Mouse (Mus musculus) hindbrain, embryonic 14.5 days (tissue): ENCODE results near the gene Inppl1. TPM values are rescaled to one million over a fixed set of nuclear protein-coding genes. Genes with fewer than 3 reads are reported as not detected.

Experiments used
- ATAC-seq: fragments of 200-750 bp; cut with Nextera tagmentation; 2 replicates; pipeline ENCODE4 v1.8.0; 2017; ENCODE audit warnings: moderate number of reproducible peaks, mild to moderate bottlenecking, moderate TSS enrichment, moderate library complexity; ENCODE audit not compliant: low FRiP score
- DNase-seq: peaks from one replicate; pipeline ENCODE4 v3.0.0-alpha.2; 2015; ENCODE audit warnings: low spot score
- H3K27ac ChIP-seq: fragments of 300-500 bp; sonication (generic); 2 replicates; pipeline ENCODE4 v1.5.1; 2014; ENCODE audit warnings: mild to moderate bottlenecking, moderate library complexity
- H3K27me3 ChIP-seq: fragments of 300-500 bp; sonication (generic); 2 replicates; pipeline ENCODE4 v1.6.1; 2014; ENCODE audit warnings: mild to moderate bottlenecking, low read length, mixed read lengths; ENCODE audit not compliant: control insufficient read depth, insufficient read depth
- H3K36me3 ChIP-seq: fragments of 300-500 bp; sonication (generic); replicated peaks from 2 replicates; pipeline ENCODE4 v1.6.1; 2014; ENCODE audit not compliant: control insufficient read depth, insufficient read depth
- H3K4me1 ChIP-seq: fragments of 300-500 bp; sonication (generic); replicated peaks from 2 replicates; pipeline ENCODE4 v1.6.1; 2014; ENCODE audit warnings: antibody characterized with exemption, low read length, mixed read lengths; ENCODE audit not compliant: control insufficient read depth, insufficient read depth
- H3K4me2 ChIP-seq: fragments of 300-500 bp; sonication (generic); replicated peaks from 2 replicates; pipeline ENCODE4 v1.6.1; 2014; ENCODE audit warnings: mild to moderate bottlenecking, moderate library complexity
- H3K4me3 ChIP-seq: fragments of 300-500 bp; sonication (generic); replicated peaks from 2 replicates; pipeline ENCODE4 v1.5.1; 2014; ENCODE audit warnings: mild to moderate bottlenecking, low read length
- H3K9ac ChIP-seq: fragments of 300-500 bp; sonication (generic); 2 replicates; pipeline ENCODE4 v1.6.1; 2014
- H3K9me3 ChIP-seq: fragments of 300-500 bp; sonication (generic); 2 replicates; pipeline ENCODE4 v1.6.1; 2016; ENCODE audit warnings: low read length; ENCODE audit not compliant: control insufficient read depth
- WGBS: fragments of 180-500 bp; shearing (Covaris S2); extraction: QIAGEN DNeasy Blood & Tissue Kit; methylation state at CpG from one replicate; pipeline ENCODE4 v1.1.7; 2014; 5-methylcytosine and 5-hydroxymethylcytosine counted together
- microRNA-seq: library from miRNA; unstranded; fragments of <30 nt; microRNA quantifications from one replicate; pipeline ENCODE4, GENCODE M21; 2016
- polyA plus RNA-seq: library from polyadenylated mRNA; unstranded; fragments of >200 nt; fragmentation: Nextera tagmentation; extraction: Ambion mirVana; gene quantifications from 2 replicates; pipeline ENCODE4 v1.2.1, GENCODE M21; 2014

Inppl1 gene
- polyA plus RNA-seq, 1 experiment from 2014 or later, result 10.5 TPM

DNA sequence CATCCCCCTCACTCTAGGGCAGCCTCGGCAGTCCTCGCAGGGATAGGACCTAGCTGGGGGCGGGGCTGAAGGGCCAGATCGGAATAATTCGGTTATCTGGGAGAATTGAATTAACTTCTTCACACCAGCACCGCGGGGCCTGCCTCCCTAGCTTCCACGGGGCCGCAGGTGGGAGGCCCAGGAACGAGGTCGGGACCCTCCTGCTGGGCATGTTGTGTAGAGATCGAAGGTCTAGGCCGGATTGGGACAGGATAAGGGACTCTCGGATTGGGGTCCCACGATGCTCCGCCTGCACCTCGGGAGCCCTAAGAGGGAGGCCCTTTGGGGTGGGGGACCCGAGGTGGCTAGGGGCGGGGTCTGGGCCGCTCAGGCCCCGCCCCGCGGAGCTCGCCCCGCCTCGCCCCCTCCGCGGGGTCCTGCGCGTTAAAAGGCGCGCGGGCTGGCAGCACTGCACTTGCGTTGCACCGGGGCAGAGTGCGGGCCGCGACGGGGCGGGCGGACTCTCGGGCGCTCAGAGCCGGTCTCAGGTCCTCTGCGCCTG, 20.1 kb downstream of the Inppl1 start, which contains the start of gene Phox2a:
Gene Phox2a (plus strand): TSS at position 453 of the 541 bp plus-strand sequence.
- under 1% methylated on average over 38 of the region's 45 CpGs for WGBS

DNA sequence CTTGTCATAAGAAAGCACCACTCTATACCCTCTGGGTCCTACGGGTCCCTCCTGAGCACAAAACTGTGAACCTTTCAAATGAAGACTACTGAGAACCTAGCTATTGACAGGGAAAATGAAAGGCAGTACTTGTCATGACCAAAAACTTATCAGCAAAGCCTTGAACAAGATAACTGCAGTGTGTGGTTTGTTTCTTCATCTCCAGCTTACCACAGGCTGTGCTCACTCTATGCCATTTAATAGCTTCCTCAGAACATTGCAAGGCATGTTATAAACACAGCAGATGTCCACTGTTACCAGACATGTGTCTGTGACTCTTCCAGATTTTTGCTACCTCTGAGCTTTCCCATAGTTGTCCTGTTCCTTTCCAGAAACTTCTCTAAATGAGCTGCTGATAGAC, 61.0 kb downstream of the Inppl1 start:
- Histone ChIP-seq H3K27ac (no peak overlapping the region), H3K9me3 (no peaks in the 10 kb centered on the region), H3K9ac (no peak overlapping the region), H3K4me3 (no peak overlapping the region), H3K36me3 (peaks cover 33% of the 10 kb centered on the region), H3K4me1 (peaks cover 14% of the 10 kb centered on the region), H3K27me3 (no peaks in the 10 kb centered on the region), H3K4me2 (no peak overlapping the region)
- no peak for ATAC-seq
- no peak for DNase-seq
- 96% methylated on average over 1 of the region's 1 CpGs for WGBS

More for the DNA sequence above, 20.1 kb downstream of the Inppl1 start, which contains the start of gene Phox2a:
- H3K9ac ChIP-seq, result no peak within 1 kb of the TSS
- peak; percentile 49; the same call in 1 of the 2 replicates for ATAC-seq
- no peaks in the 10 kb centered on the region for H3K9me3 ChIP-seq
- peak within 1 kb of the TSS; percentile 20 for H3K4me3 ChIP-seq
- no peak for DNase-seq
- peaks cover 9% of the 10 kb centered on the region; the same call in 1 of the 2 replicates for H3K4me1 ChIP-seq
- peak within 1 kb of the TSS; percentile 44 for H3K4me2 ChIP-seq
- no peak within 1 kb of the TSS for H3K27ac ChIP-seq
- peaks cover 70% of the 10 kb centered on the region for H3K27me3 ChIP-seq
- no peaks in the 10 kb centered on the region for H3K36me3 ChIP-seq

- Histone ChIP-seq H3K9me3 (no peaks in the 10 kb centered on the region), H3K9ac (no peak overlapping the region), H3K27ac (no peak overlapping the region), H3K4me3 (no peak overlapping the region), H3K4me2 (no peak overlapping the region), H3K4me1 (peaks cover 24% of the 10 kb centered on the region), H3K27me3 (no peaks in the 10 kb centered on the region), H3K36me3 (peaks cover 7% of the 10 kb centered on the region; the same call in 1 of the 2 replicates)
- 33% methylated on average over 8 of the region's 8 CpGs for WGBS
- ATAC-seq (peak; percentile 76), DNase-seq (peak; percentile 71)
Observed at GRCm38 (mm10) chr7:101772687-101773086, 65.3 kb downstream of the Inppl1 start.

Small RNA genes within 50 kb of the gene (microRNA-seq; reads per million reads assigned to microRNA genes)
- gene Gm22655, result not detected

Other genes with a start within 250 kb of the Inppl1 start
- 33.0 and 39.8 TPM in 2 replicates for gene Clpb, start 174.6 kb downstream of the Inppl1 start, polyA plus RNA-seq
- gene Phox2a, start 19.9 kb downstream of the Inppl1 start, polyA plus RNA-seq, result 3.5 TPM in 2 replicates
- gene Folr2, start 19.0 kb upstream of the Inppl1 start, polyA plus RNA-seq, result 1.2 and 3.3 TPM in 2 replicates
- 63.0 and 65.5 TPM in 2 replicates for gene Anapc15, start 25.5 kb upstream of the Inppl1 start, polyA plus RNA-seq
- 43.0 and 69.7 TPM in 2 replicates for gene Folr1, start 32.6 kb upstream of the Inppl1 start, polyA plus RNA-seq
- 135 and 144 TPM in 2 replicates for gene Lamtor1, start 67.7 kb upstream of the Inppl1 start, polyA plus RNA-seq
- 0.21 and 0.33 TPM in 2 replicates for gene Tomt, start 68.1 kb upstream of the Inppl1 start, polyA plus RNA-seq
- gene Lrrc51, start 95.7 kb upstream of the Inppl1 start, polyA plus RNA-seq, result 12.5 and 15.2 TPM in 2 replicates
- gene Numa1, start 95.9 kb upstream of the Inppl1 start, polyA plus RNA-seq, result 50.0 and 50.8 TPM in 2 replicates
- gene Il18bp, start 180.5 kb upstream of the Inppl1 start, polyA plus RNA-seq, result 3.0 and 3.5 TPM in 2 replicates
- gene Rnf121, start 227.2 kb upstream of the Inppl1 start, polyA plus RNA-seq, result 33.1 and 33.4 TPM in 2 replicates
- gene Xndc1, start 227.3 kb upstream of the Inppl1 start, polyA plus RNA-seq, result 18.4 and 19.0 TPM in 2 replicates
- gene Xntrpc, start 227.5 kb upstream of the Inppl1 start, polyA plus RNA-seq, result 1.0 and 1.2 TPM in 2 replicates
- not detected in 2 replicates for gene Trpc2, start 244.9 kb upstream of the Inppl1 start, polyA plus RNA-seq